Mouse (Mus musculus) embryonic facial prominence, embryonic 13.5 days (tissue): ENCODE results near the gene Asic5. TPM values are rescaled to one million over a fixed set of nuclear protein-coding genes. Genes with fewer than 3 reads are reported as not detected.

Source experiments
- ATAC-seq: fragments of 200-750 bp; cut with Nextera tagmentation; 2 replicates; pipeline ENCODE4 v1.8.0; 2017; ENCODE audit warnings: low read depth; ENCODE audit not compliant: insufficient number of reproducible peaks, insufficient read depth, low FRiP score, low TSS enrichment
- H3K27ac ChIP-seq: fragments of 300-500 bp; sonication (generic); 2 replicates; pipeline ENCODE4 v1.5.1; 2015; ENCODE audit warnings: moderate library complexity, mild to moderate bottlenecking, inconsistent platforms
- H3K27me3 ChIP-seq: fragments of 300-500 bp; sonication (generic); 2 replicates; pipeline ENCODE4 v1.6.1; 2015; ENCODE audit warnings: mild to moderate bottlenecking, inconsistent platforms
- H3K36me3 ChIP-seq: fragments of 300-500 bp; sonication (generic); 2 replicates; pipeline ENCODE4 v1.6.1; 2015; ENCODE audit warnings: mild to moderate bottlenecking, inconsistent platforms
- H3K4me1 ChIP-seq: fragments of 300-500 bp; sonication (generic); 2 replicates; pipeline ENCODE4 v1.6.1; 2015; ENCODE audit warnings: inconsistent platforms
- H3K4me2 ChIP-seq: fragments of 300-500 bp; sonication (generic); 2 replicates; pipeline ENCODE4 v1.6.1; 2015; ENCODE audit warnings: moderate library complexity, mild to moderate bottlenecking, inconsistent platforms
- H3K4me3 ChIP-seq: fragments of 300-500 bp; sonication (generic); 2 replicates; pipeline ENCODE4 v1.5.1; 2015; ENCODE audit warnings: mild to moderate bottlenecking, inconsistent platforms
- H3K9ac ChIP-seq: fragments of 300-500 bp; sonication (generic); 2 replicates; pipeline ENCODE4 v1.6.1; 2015; ENCODE audit warnings: mild to moderate bottlenecking, inconsistent platforms
- H3K9me3 ChIP-seq: fragments of 300-500 bp; sonication (generic); 2 replicates; pipeline ENCODE4 v1.6.1; 2016; ENCODE audit warnings: inconsistent platforms
- WGBS: fragments of 180-500 bp; shearing (Covaris S2); methylation state at CpG from one replicate; pipeline ENCODE4 v1.1.7; 2015; ENCODE audit warnings: mixed read lengths; 5-methylcytosine and 5-hydroxymethylcytosine counted together
- polyA plus RNA-seq: library from polyadenylated mRNA; unstranded; fragments of >200 nt; fragmentation: Nextera tagmentation; extraction: Ambion mirVana; gene quantifications from 2 replicates; pipeline ENCODE4 v1.2.1, GENCODE M21; 2015

Gene Asic5
- polyA plus RNA-seq, 1 experiment from 2014 or later: not detected

GRCm38 (mm10) chr3:81976102-81976501 is 6.0 kb upstream of the Asic5 start, which contains the start of gene Tdo2:
Gene Tdo2, minus strand, starts transcription at chr3:81976202.
- no peak for ATAC-seq
- Histone ChIP-seq H3K9ac (no peak within 1 kb of the TSS), H3K4me2 (no peak within 1 kb of the TSS), H3K36me3 (no peaks in the 10 kb centered on the region), H3K4me1 (no peaks in the 10 kb centered on the region), H3K4me3 (no peak within 1 kb of the TSS), H3K9me3 (no peaks in the 10 kb centered on the region), H3K27me3 (no peaks in the 10 kb centered on the region), H3K27ac (no peak within 1 kb of the TSS)

GRCm38 (mm10) chr3:81981576-81981975 is 514 bp upstream of the Asic5 start:
- no peaks in the 10 kb centered on the region for H3K9me3 ChIP-seq
- 90% methylated on average over 5 of the region's 5 CpGs for WGBS
- H3K27me3 ChIP-seq: no peaks in the 10 kb centered on the region
- no peaks in the 10 kb centered on the region for H3K36me3 ChIP-seq
- H3K27ac ChIP-seq: no peak overlapping the region
- ATAC-seq: no peak
- no peaks in the 10 kb centered on the region for H3K4me1 ChIP-seq
- no peak overlapping the region for H3K4me3 ChIP-seq
- no peak overlapping the region for H3K9ac ChIP-seq
- no peak overlapping the region for H3K4me2 ChIP-seq

DNA sequence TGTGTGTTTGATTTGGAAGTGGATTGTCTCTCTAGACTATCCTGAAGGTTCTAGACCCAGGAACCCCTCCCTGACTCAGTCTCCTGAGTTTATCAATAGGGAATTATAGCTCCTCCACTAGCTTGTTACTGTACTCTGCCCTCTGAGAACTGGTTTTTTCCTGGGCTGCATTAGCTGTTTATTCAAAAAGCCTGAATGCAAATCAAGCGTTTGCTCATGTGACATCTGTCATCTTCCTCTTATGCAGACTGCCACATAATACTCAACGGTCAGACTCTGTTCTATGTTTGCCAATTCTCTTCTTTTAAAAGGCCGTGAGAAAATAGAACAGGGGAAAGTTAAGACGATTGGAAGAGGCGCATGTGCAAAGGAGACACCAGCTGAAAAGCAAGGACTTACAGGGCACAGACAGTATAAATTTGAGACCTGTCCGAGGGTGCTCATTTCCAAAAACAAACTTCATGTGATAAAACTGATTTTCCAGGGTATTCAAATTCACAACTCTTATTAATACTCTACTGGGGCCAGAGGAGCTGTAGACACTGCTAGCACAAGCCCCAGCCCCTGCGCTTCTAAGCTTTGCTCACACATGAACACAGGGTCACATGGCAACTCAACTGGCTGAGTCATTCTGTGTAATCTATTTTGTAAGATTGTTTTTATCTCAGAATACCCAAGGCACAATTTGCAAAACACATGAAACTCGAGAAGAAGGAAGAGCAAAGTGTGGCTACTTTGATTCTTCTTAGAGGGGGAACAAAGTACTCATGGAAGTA is 1.2 kb downstream of the Asic5 start:
- H3K36me3 ChIP-seq: no peaks in the 10 kb centered on the region
- H3K4me2 ChIP-seq: no peak overlapping the region
- no peaks in the 10 kb centered on the region for H3K4me1 ChIP-seq
- H3K27ac ChIP-seq: no peak overlapping the region
- H3K9ac ChIP-seq: no peak overlapping the region
- ATAC-seq: no peak
- no peaks in the 10 kb centered on the region for H3K9me3 ChIP-seq
- no peaks in the 10 kb centered on the region for H3K27me3 ChIP-seq
- no peak overlapping the region for H3K4me3 ChIP-seq
- 80% methylated on average over 8 of the region's 8 CpGs for WGBS

DNA sequence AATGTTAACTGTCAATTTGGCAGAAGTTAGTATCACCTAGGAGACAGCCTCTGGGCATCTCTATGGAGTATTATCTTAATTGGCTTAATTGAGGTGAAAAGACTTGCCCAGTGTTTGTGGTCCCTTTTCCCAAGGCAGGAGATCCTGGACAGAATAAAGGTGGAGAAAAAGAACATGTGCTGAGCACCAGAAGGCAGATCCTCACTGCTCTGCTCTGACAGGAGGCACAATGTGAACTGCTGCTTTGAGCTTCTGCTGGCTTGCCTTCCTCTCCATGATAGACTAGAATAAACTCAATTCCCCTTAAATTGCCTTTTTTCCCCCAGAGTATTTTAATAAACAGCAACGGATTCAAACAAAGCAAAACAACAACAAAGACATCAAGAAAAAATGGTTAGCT is 3.0 kb downstream of the Asic5 start:
- WGBS: 46% methylated on average over 1 of the region's 1 CpGs
- Histone ChIP-seq H3K27me3 (no peaks in the 10 kb centered on the region), H3K4me2 (no peak overlapping the region), H3K36me3 (no peaks in the 10 kb centered on the region), H3K9me3 (no peaks in the 10 kb centered on the region), H3K4me3 (no peak overlapping the region), H3K4me1 (no peaks in the 10 kb centered on the region; the same call in 1 of the 2 replicates), H3K27ac (no peak overlapping the region), H3K9ac (no peak overlapping the region)
- ATAC-seq: no peak

GRCm38 (mm10) chr3:81986103-81986502 is 4.0 kb downstream of the Asic5 start:
- WGBS: 93% methylated on average over 2 of the region's 2 CpGs
- no peaks in the 10 kb centered on the region for H3K27me3 ChIP-seq
- H3K27ac ChIP-seq: no peak overlapping the region
- no peaks in the 10 kb centered on the region for H3K36me3 ChIP-seq
- H3K9me3 ChIP-seq: no peaks in the 10 kb centered on the region
- no peak overlapping the region for H3K4me3 ChIP-seq
- H3K9ac ChIP-seq: no peak overlapping the region
- ATAC-seq: no peak
- H3K4me2 ChIP-seq: no peak overlapping the region
- H3K4me1 ChIP-seq: no peaks in the 10 kb centered on the region; the same call in 1 of the 2 replicates

- no peak for ATAC-seq
- H3K9ac ChIP-seq: no peak overlapping the region
- WGBS: 89% methylated on average over 3 of the region's 3 CpGs
Observed at GRCm38 (mm10) chr3:81987628-81988027, 5.5 kb downstream of the Asic5 start.

DNA sequence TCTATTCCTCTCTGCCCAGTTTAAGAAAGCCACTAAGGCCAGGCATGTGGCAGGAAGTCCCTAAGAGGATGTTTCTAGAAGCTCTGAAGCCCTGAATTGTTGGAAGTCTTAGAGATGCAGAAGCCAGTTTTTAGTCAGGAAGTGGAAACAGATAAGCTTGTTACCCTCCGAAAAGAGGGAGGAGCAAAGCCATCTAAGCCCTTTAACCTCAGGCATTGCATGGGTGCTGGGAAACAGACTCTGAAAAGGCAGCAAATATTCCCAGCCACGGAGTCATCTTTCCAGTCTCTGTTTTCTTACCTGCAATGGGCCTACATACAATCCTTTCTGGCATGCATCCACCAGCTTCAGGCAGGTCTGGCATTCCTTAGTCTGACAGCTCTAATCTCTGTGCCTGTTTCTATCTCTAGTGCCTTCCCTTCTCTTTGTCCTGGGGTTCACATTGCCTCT is 7.6 kb downstream of the Asic5 start:
- no peak for ATAC-seq
- Histone ChIP-seq H3K9ac (no peak overlapping the region), H3K27me3 (no peaks in the 10 kb centered on the region), H3K9me3 (no peaks in the 10 kb centered on the region), H3K27ac (no peak overlapping the region), H3K36me3 (no peaks in the 10 kb centered on the region), H3K4me3 (no peak overlapping the region), H3K4me2 (no peak overlapping the region), H3K4me1 (no peaks in the 10 kb centered on the region; the same call in 1 of the 2 replicates)
- WGBS: 19% methylated on average over 2 of the region's 2 CpGs

More at GRCm38 (mm10) chr3:81987628-81988027, 5.5 kb downstream of the Asic5 start:
- H3K4me1 ChIP-seq: no peaks in the 10 kb centered on the region; the same call in 1 of the 2 replicates
- H3K4me3 ChIP-seq: no peak overlapping the region
- H3K9me3 ChIP-seq: no peaks in the 10 kb centered on the region
- no peak overlapping the region for H3K4me2 ChIP-seq
- H3K27me3 ChIP-seq: no peaks in the 10 kb centered on the region
- no peaks in the 10 kb centered on the region for H3K36me3 ChIP-seq
- H3K27ac ChIP-seq: no peak overlapping the region

DNA sequence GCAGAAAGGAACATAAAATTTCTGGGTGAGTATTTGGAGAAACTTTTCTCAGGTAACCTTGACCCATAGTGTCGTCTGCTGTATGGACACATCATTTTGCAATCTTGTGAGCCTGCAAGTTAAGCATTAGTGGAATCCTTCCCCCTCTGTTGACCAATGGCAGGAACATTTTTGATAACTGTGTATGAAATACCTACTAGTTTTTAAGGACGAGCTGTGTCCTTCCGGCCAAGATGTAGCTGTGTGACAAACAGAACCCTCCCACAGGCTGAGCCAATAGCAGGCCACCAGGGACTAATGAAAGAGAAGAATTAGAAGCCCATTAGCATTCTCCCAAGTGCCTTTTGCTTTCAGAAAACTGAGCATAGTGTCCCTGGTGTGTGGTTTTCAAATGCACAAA is 8.4 kb downstream of the Asic5 start:
- Histone ChIP-seq H3K4me3 (no peak overlapping the region), H3K36me3 (no peaks in the 10 kb centered on the region), H3K9ac (no peak overlapping the region), H3K27me3 (no peaks in the 10 kb centered on the region; the same call in 1 of the 2 replicates), H3K4me2 (no peak overlapping the region), H3K4me1 (no peaks in the 10 kb centered on the region; the same call in 1 of the 2 replicates), H3K9me3 (no peaks in the 10 kb centered on the region), H3K27ac (no peak overlapping the region)
- 75% methylated on average over 3 of the region's 3 CpGs for WGBS
- ATAC-seq: no peak

DNA sequence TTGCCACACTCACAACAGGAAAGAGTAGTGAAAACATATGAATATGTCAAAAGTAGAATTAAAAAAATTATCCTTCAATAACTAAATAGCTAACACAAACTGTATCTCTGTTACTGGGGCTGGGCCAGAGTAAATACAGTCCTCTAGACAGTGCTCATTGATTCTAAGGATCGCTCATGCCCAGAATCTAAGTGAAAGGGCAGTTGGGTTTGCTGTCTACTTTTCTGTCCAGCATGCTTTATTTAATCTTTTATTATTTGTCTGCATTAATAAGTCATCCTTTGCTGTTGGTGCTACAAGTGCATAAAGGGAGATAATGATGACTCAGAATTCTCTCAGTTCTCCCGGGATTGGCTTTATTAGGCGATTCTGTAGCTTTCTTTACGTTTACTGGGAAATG is 13.3 kb downstream of the Asic5 start:
- Histone ChIP-seq H3K9me3 (no peaks in the 10 kb centered on the region), H3K4me2 (no peak overlapping the region), H3K36me3 (no peaks in the 10 kb centered on the region), H3K27ac (no peak overlapping the region), H3K4me1 (no peaks in the 10 kb centered on the region), H3K9ac (no peak overlapping the region), H3K27me3 (no peaks in the 10 kb centered on the region; the same call in 1 of the 2 replicates), H3K4me3 (no peak overlapping the region)
- ATAC-seq: no peak
- WGBS: 46% methylated on average over 4 of the region's 4 CpGs

- Histone ChIP-seq H3K27me3 (no peaks in the 10 kb centered on the region; the same call in 1 of the 2 replicates), H3K9me3 (no peaks in the 10 kb centered on the region), H3K4me1 (no peaks in the 10 kb centered on the region), H3K9ac (no peak overlapping the region), H3K36me3 (no peaks in the 10 kb centered on the region), H3K4me3 (no peak overlapping the region), H3K4me2 (no peak overlapping the region), H3K27ac (no peak overlapping the region)
- no peak for ATAC-seq
- WGBS: 3% methylated on average over 1 of the region's 1 CpGs
Observed at GRCm38 (mm10) chr3:81995988-81996387, 13.9 kb downstream of the Asic5 start.

DNA sequence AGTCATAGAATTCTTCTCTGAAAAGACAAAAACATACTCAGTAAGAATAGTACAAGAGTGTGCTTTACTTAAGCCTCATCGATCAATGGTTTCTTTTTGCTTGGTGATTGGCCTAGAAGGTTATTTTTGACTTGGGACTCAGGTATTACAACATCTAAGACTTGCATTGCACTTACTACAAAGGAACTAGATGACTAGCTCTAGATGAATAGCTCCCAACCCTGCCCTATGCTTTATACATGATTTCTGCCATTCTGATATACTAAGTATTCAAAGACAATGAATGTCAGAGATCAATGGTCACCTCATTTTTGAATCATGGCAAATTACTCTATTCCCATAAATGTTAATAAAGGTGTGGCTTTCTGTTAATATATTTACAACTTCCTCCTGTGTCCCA is 24.9 kb downstream of the Asic5 start:
- Histone ChIP-seq H3K27ac (no peak overlapping the region), H3K9me3 (no peaks in the 10 kb centered on the region), H3K36me3 (no peaks in the 10 kb centered on the region), H3K9ac (no peak overlapping the region), H3K4me3 (no peak overlapping the region), H3K27me3 (no peaks in the 10 kb centered on the region), H3K4me1 (no peaks in the 10 kb centered on the region), H3K4me2 (no peak overlapping the region)
- 94% methylated on average over 1 of the region's 1 CpGs for WGBS
- ATAC-seq: no peak

DNA sequence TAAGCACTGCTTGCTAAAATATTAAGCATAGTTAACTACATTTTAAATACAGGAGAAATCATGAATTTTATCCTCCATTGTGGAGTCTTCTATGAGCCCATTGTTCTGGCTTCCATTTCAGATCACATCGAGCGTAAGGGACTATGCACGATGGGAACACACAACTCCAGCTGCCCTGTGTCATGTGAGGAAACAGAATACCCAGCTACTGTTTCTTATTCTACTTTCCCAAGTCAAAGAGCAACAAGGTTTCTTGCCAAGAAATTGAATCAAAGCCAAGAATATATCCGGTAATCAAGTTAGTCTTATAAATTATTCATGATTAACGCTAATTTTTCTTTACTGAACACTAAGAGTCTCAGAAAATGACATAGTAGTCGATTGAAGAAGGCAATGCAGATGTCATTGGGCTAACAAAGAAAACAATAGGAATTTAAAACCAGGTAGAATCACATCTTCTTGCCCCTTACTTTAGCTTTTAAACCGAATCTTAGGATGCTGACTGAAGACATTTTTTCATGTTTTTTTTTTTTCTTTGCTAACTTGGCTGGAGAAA is 32.1 kb downstream of the Asic5 start:
- no peak overlapping the region for H3K27ac ChIP-seq
- H3K4me2 ChIP-seq: no peak overlapping the region
- no peaks in the 10 kb centered on the region for H3K36me3 ChIP-seq
- H3K27me3 ChIP-seq: no peaks in the 10 kb centered on the region
- 69% methylated on average over 7 of the region's 7 CpGs for WGBS
- ATAC-seq: no peak
- no peaks in the 10 kb centered on the region for H3K9me3 ChIP-seq
- H3K4me1 ChIP-seq: no peaks in the 10 kb centered on the region
- no peak overlapping the region for H3K4me3 ChIP-seq
- no peak overlapping the region for H3K9ac ChIP-seq
